Mouse (Mus musculus) left cerebral cortex, postnatal 4 days (tissue): ENCODE measurements at regions not wholly inside any gene's neighbourhood (a gene's known extent, or its start where the extent isn't known, plus 50 kb on each side); places are given as distances from the start of the nearest gene placed in this dataset.

Experiments
- DNase-seq: peaks from one replicate; pipeline ENCODE4 v3.0.0-alpha.2; 2022
- intact Hi-C: fragments of 180-260 bp; cut with DNase I; formaldehyde crosslinking; loops from one replicate; pipeline ENCODE4 v1.15.1; 2025

GRCm38 (mm10) chr17:43214038-43214437 is 56.1 kb upstream of the Adgrf1 start:
- DNase-seq = no peak
- intact Hi-C loops = no loop called here

- DNase-seq = no peak
- intact Hi-C loops = no loop called here
These were observed 50.5 kb upstream of the Adgrf1 start for GRCm38 (mm10) chr17:43219636-43220035.
